Comparison of ENCODE assay signal across 10 mouse cellular contexts in the genomic region with DNA sequence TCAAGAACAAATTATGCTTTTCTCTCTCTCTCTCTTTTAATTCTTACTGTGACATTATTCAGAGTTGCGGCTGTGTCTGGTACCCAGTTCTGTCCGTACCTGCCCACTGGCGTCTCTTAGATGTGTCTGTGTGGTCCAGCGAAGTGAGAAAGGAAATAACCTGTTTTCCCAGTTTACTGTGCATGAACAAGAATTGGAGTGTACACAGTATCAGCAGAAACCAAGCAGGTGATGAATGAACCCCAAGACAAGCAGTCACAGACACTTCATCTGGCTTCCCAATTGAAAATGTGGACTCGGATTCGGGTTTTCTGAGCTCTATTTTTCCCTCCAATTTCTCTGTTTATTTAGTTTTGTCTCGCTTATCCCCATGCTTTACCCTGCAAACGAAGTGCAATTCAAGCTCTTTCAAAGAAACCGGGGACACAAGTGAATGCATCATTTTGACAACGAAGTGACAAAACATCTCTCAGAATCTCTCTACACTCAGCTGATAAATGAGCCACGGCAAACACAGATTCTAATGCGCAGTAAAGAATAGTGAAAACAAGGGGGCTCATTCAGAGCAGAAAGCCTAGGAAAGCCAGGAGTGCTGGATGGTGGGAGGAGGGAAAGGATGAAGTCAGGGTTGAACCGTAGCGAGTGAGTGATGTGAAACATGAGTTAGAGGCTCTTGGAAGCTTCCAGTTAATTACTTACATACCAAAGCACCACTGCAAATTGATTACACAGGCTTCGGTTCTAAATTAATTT.
DNase-seq lines count a peak whose midpoint lies in the region; ATAC-seq and TF ChIP-seq lines count a peak whose summit lies in the region.
"Had no signal": no experiment of that assay in that cellular context is flagged by ENCODE, and none has a peak within 500 bp of the region (broad histone marks: within the 10 kb centered on the region; RNA-seq: fewer than 3 reads in every experiment).

No protein-coding gene starts in this region.

- H3K4me3 ChIP-seq in lung, embryonic 14.5 days (ENCODE audit: low read depth, low read length), result no peak overlapping the region
- H3K4me3 ChIP-seq in embryonic facial prominence, embryonic 10.5 days, result no peak overlapping the region
- H3K4me3 ChIP-seq in forebrain, postnatal 0 days (ENCODE audit: low read depth, low read length), result no peak overlapping the region
- H3K4me3 ChIP-seq in neural tube, embryonic 12.5 days, result no peak overlapping the region

- TF ChIP-seq CTCF in lung, embryonic 14.5 days (IDR thresholded peaks at IDR 0.05; ENCODE audit: low read depth), result no peak
- TF ChIP-seq CTCF in forebrain, postnatal 0 days (IDR thresholded peaks at IDR 0.05; ENCODE audit: low read depth), result no peak

- no peaks in the 10 kb centered on the region for H3K36me3 ChIP-seq in lung, embryonic 14.5 days (ENCODE audit: insufficient read depth)
- no peaks in the 10 kb centered on the region for H3K36me3 ChIP-seq in embryonic facial prominence, embryonic 10.5 days (replicated peaks)
- H3K36me3 ChIP-seq in forebrain, postnatal 0 days (ENCODE audit: insufficient read depth), result no peaks in the 10 kb centered on the region
- no peaks in the 10 kb centered on the region for H3K36me3 ChIP-seq in neural tube, embryonic 12.5 days

- DNase-seq in lung, embryonic 14.5 days, result peak; percentile 6
- no peak for DNase-seq in lung, postnatal 36 days
- DNase-seq in embryonic facial prominence, embryonic 10.5 days (ENCODE audit: low spot score), result peak; percentile 17
- DNase-seq in forebrain, postnatal 0 days, result peak; percentile 23
- no peak for DNase-seq in kidney, adult 9 months
- no peak for DNase-seq in left cerebral cortex, postnatal 36 days (ENCODE audit: low spot score in 2 of 2)
- DNase-seq in cerebellum, adult 9-11 months, result no peak

- no peak overlapping the region for H3K4me2 ChIP-seq in lung, embryonic 14.5 days
- peak overlapping the region; percentile 1; the same call in 1 of the 2 replicates for H3K4me2 ChIP-seq in forebrain, postnatal 0 days (ENCODE audit: low read depth)
- peak overlapping the region; percentile 31 for H3K4me2 ChIP-seq in neural tube, embryonic 12.5 days (replicated peaks)
- H3K4me2 ChIP-seq: heart, embryonic 11.5 days had no signal

- intact Hi-C loops in left cerebral cortex, postnatal 36 days (cut with DNase I), result no loop called here

- 12% methylated on average over 15 of the region's 15 CpGs for WGBS in lung, embryonic 14.5 days
- WGBS in embryonic facial prominence, embryonic 10.5 days, result 41% methylated on average over 15 of the region's 15 CpGs
- 22% methylated on average over 15 of the region's 15 CpGs for WGBS in forebrain, postnatal 0 days
- WGBS in neural tube, embryonic 12.5 days, result 34% methylated on average over 15 of the region's 15 CpGs

- no peaks in the 10 kb centered on the region for H3K27me3 ChIP-seq in lung, embryonic 14.5 days (ENCODE audit: insufficient read depth, low read length)
- no peaks in the 10 kb centered on the region for H3K27me3 ChIP-seq in embryonic facial prominence, embryonic 10.5 days (replicated peaks; ENCODE audit: low read depth, poor library complexity, severe bottlenecking)
- no peaks in the 10 kb centered on the region for H3K27me3 ChIP-seq in forebrain, postnatal 0 days (ENCODE audit: insufficient read depth, low read length)
- no peaks in the 10 kb centered on the region for H3K27me3 ChIP-seq in neural tube, embryonic 12.5 days (replicated peaks)

- no peak overlapping the region for H3K9ac ChIP-seq in lung, embryonic 14.5 days
- no peak overlapping the region for H3K9ac ChIP-seq in forebrain, postnatal 0 days
- H3K9ac ChIP-seq in neural tube, embryonic 12.5 days, result no peak overlapping the region

- H3K9me3 ChIP-seq in lung, embryonic 14.5 days (ENCODE audit: low read depth, low read length), result no peaks in the 10 kb centered on the region
- no peaks in the 10 kb centered on the region for H3K9me3 ChIP-seq in embryonic facial prominence, embryonic 10.5 days
- no peaks in the 10 kb centered on the region for H3K9me3 ChIP-seq in forebrain, postnatal 0 days (ENCODE audit: low read length)
- H3K9me3 ChIP-seq in neural tube, embryonic 12.5 days, result no peaks in the 10 kb centered on the region

- ATAC-seq in lung, embryonic 14.5 days (ENCODE audit: insufficient read depth), result peak; percentile 58; the same call in 1 of the 2 replicates
- peak; percentile 54 for ATAC-seq in forebrain, postnatal 0 days
- no peak for ATAC-seq in neural tube, embryonic 12.5 days (ENCODE audit: low FRiP score, low read depth)
- ATAC-seq: inflammation-experienced regulatory T-cells, adult 6 months had no signal

- H3K4me1 ChIP-seq in lung, embryonic 14.5 days (ENCODE audit: insufficient read depth), result no peaks in the 10 kb centered on the region
- peaks cover 7% of the 10 kb centered on the region; the same call in 1 of the 2 replicates for H3K4me1 ChIP-seq in embryonic facial prominence, embryonic 10.5 days
- no peaks in the 10 kb centered on the region; the same call in 1 of the 2 replicates for H3K4me1 ChIP-seq in forebrain, postnatal 0 days (ENCODE audit: insufficient read depth)
- H3K4me1 ChIP-seq in neural tube, embryonic 12.5 days, result 0 out of 2 replicates have a peak, but pooled peaks cover 5% of the 10 kb centered on the region

- no peak overlapping the region for H3K27ac ChIP-seq in lung, embryonic 14.5 days (ENCODE audit: low read depth)
- no peak overlapping the region for H3K27ac ChIP-seq in embryonic facial prominence, embryonic 10.5 days (replicated peaks)
- H3K27ac ChIP-seq in forebrain, postnatal 0 days (ENCODE audit: low read depth, low read length), result no peak overlapping the region
- no peak overlapping the region for H3K27ac ChIP-seq in neural tube, embryonic 12.5 days

Comparison
In these comparisons a context has a peak if more than half of its experiments do, and no peak if none do; other contexts are left out.
1. DNase-seq: peak in lung, embryonic 14.5 days (single experiment), embryonic facial prominence, embryonic 10.5 days (single experiment) and forebrain, postnatal 0 days (single experiment); none in lung, postnatal 36 days (single experiment), kidney, adult 9 months (single experiment), left cerebral cortex, postnatal 36 days (0 of 2) and cerebellum, adult 9-11 months (single experiment).